Mouse (Mus musculus): ENCODE results near the gene Flt1. TPM values are rescaled to one million over a fixed set of nuclear protein-coding genes. Genes with fewer than 3 reads are reported as not detected.

Flt1 gene
- polyA plus RNA-seq, 1 experiment from 2014 or later, result 6.5 TPM

DNA sequence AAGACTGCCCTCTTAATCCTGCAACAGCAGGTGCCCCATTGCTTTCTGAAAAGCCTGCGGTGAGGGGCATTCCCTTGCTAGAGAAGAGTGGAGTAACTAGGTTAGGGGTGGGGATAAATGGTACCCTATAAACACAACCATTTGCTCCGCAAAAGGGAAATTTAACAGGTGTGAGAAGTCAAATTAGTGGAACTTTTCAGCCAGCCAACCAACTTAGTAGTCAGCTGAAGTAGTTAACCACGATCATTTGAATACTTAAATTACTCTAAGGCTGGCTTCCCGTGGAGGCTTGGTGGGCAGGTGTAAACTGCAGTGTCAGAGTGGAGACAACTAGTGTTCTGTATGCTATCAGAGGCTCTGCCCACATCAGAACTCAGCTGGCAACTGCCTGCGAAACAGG, 28.6 kb downstream of the Flt1 start:
- Histone ChIP-seq H3K27ac (ENCODE audit: low read depth, low read length) (no peak overlapping the region), H3K9me3 (replicated peaks; ENCODE audit: control insufficient read depth, low read length) (no peaks in the 10 kb centered on the region), H3K27me3 (replicated peaks; ENCODE audit: control insufficient read depth, insufficient read depth, low read length) (no peaks in the 10 kb centered on the region), H3K4me3 (ENCODE audit: low read depth, low read length) (no peak overlapping the region), H3K9ac (ENCODE audit: low read length) (no peak overlapping the region), H3K36me3 (ENCODE audit: control insufficient read depth, insufficient read depth, low read length) (no peaks in the 10 kb centered on the region), H3K4me1 (ENCODE audit: control insufficient read depth, insufficient read depth, low read length) (no peaks in the 10 kb centered on the region), H3K4me2 (ENCODE audit: low read length) (no peak overlapping the region)
- DNase-seq (ENCODE audit: low spot score), result no peak
- 17% methylated on average over 5 of the region's 5 CpGs for WGBS
- no peak for ATAC-seq

- Histone ChIP-seq H3K4me2 (ENCODE audit: low read length) (no peak overlapping the region), H3K4me1 (ENCODE audit: control insufficient read depth, insufficient read depth, low read length) (no peaks in the 10 kb centered on the region), H3K27me3 (replicated peaks; ENCODE audit: control insufficient read depth, insufficient read depth, low read length) (no peaks in the 10 kb centered on the region), H3K4me3 (ENCODE audit: low read depth, low read length) (no peak overlapping the region), H3K9ac (ENCODE audit: low read length) (no peak overlapping the region), H3K36me3 (ENCODE audit: control insufficient read depth, insufficient read depth, low read length) (no peaks in the 10 kb centered on the region), H3K27ac (ENCODE audit: low read depth, low read length) (no peak overlapping the region), H3K9me3 (replicated peaks; ENCODE audit: control insufficient read depth, low read length) (no peaks in the 10 kb centered on the region)
- ATAC-seq (no peak), DNase-seq (ENCODE audit: low spot score) (no peak)
- 89% methylated on average over 1 of the region's 1 CpGs for WGBS
Observed at GRCm38 (mm10) chr5:147692622-147693021, 33.2 kb downstream of the Flt1 start.

DNA sequence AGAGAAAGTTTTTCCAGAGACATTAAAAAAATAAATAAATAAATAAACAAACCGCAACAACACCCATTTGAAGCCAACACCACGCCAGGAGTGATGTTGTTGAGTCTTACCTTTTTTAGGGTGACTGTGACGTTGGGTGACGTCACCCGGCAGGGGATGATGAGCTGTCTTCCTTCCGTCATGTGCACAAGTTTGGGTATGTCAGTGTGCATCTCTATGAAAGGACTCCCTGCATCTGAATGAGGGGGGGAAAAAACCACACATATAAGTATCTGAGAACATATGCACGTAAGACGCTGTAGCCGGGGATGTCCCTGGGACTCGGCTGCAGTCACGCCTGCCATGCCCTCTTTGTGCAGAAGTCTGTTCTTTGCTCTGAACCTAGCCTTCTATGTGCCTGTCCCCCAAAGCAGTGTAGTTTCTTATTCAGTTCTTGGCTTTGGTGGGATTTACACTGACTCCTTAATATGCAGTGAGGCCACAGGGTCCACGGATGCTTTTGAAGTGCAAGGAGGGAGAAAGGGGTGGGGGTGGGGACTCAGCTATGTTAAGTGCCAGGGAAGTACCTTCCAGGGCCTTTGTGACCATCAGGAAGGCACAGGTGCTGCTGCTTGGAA, 42.0 kb downstream of the Flt1 start:
- Histone ChIP-seq H3K4me2 (ENCODE audit: low read length) (no peak overlapping the region), H3K9ac (ENCODE audit: low read length) (no peak overlapping the region), H3K36me3 (ENCODE audit: control insufficient read depth, insufficient read depth, low read length) (no peaks in the 10 kb centered on the region), H3K9me3 (replicated peaks; ENCODE audit: control insufficient read depth, low read length) (no peaks in the 10 kb centered on the region), H3K27me3 (replicated peaks; ENCODE audit: control insufficient read depth, insufficient read depth, low read length) (no peaks in the 10 kb centered on the region), H3K4me1 (ENCODE audit: control insufficient read depth, insufficient read depth, low read length) (peaks cover 3% of the 10 kb centered on the region; the same call in 1 of the 2 replicates), H3K4me3 (ENCODE audit: low read depth, low read length) (no peak overlapping the region), H3K27ac (ENCODE audit: low read depth, low read length) (no peak overlapping the region)
- ATAC-seq (no peak), DNase-seq (ENCODE audit: low spot score) (no peak)
- WGBS, result 85% methylated on average over 12 of the region's 12 CpGs

DNA sequence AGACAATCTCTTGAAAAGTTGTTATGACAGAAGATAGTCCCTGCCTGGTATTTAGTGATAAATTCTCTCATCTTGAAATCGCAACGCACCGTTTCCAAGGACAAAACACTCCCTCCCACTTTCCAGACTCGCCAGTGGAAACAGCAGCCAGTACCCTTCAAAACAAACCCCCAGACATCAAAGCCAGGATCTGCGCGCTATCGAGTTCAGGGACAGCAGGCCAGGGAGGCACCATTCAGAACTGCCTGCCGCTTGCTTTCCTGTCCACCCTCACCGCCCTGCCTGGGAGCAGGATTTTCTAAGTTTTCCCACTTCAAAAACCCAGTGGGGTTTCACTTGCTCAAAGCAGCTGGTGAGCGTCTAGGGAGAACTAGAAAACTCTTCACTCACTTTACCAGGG, 44.6 kb downstream of the Flt1 start:
- Histone ChIP-seq H3K36me3 (ENCODE audit: control insufficient read depth, insufficient read depth, low read length) (no peaks in the 10 kb centered on the region), H3K9ac (ENCODE audit: low read length) (no peak overlapping the region), H3K27ac (ENCODE audit: low read depth, low read length) (no peak overlapping the region), H3K27me3 (replicated peaks; ENCODE audit: control insufficient read depth, insufficient read depth, low read length) (no peaks in the 10 kb centered on the region), H3K9me3 (replicated peaks; ENCODE audit: control insufficient read depth, low read length) (no peaks in the 10 kb centered on the region), H3K4me3 (ENCODE audit: low read depth, low read length) (no peak overlapping the region), H3K4me2 (ENCODE audit: low read length) (0 out of 2 replicates have a peak overlapping the region, but pooled peaks have one; percentile 4), H3K4me1 (ENCODE audit: control insufficient read depth, insufficient read depth, low read length) (peaks cover 3% of the 10 kb centered on the region; the same call in 1 of the 2 replicates)
- 22% methylated on average over 10 of the region's 10 CpGs for WGBS
- no peak for ATAC-seq
- peak; percentile 19 for DNase-seq (ENCODE audit: low spot score)

GRCm38 (mm10) chr5:147680711-147681110, 45.1 kb downstream of the Flt1 start:
- Histone ChIP-seq H3K9ac (ENCODE audit: low read length) (no peak overlapping the region), H3K27ac (ENCODE audit: low read depth, low read length) (no peak overlapping the region), H3K27me3 (replicated peaks; ENCODE audit: control insufficient read depth, insufficient read depth, low read length) (no peaks in the 10 kb centered on the region), H3K4me1 (ENCODE audit: control insufficient read depth, insufficient read depth, low read length) (peaks cover 3% of the 10 kb centered on the region; the same call in 1 of the 2 replicates), H3K9me3 (replicated peaks; ENCODE audit: control insufficient read depth, low read length) (no peaks in the 10 kb centered on the region), H3K4me3 (ENCODE audit: low read depth, low read length) (no peak overlapping the region), H3K4me2 (ENCODE audit: low read length) (no peak overlapping the region), H3K36me3 (ENCODE audit: control insufficient read depth, insufficient read depth, low read length) (no peaks in the 10 kb centered on the region)
- ATAC-seq (peak; percentile 10; the same call in 1 of the 2 replicates), DNase-seq (ENCODE audit: low spot score) (peak; percentile 61)
- WGBS, result 53% methylated on average over 5 of the region's 5 CpGs

- WGBS, result 86% methylated on average over 12 of the region's 12 CpGs
- no peak for DNase-seq (ENCODE audit: low spot score)
Observed at GRCm38 (mm10) chr5:147679316-147679715, 46.5 kb downstream of the Flt1 start.

GRCm38 (mm10) chr5:147675791-147676190, 50.0 kb downstream of the Flt1 start:
- Histone ChIP-seq H3K4me3 (ENCODE audit: low read depth, low read length) (no peak overlapping the region), H3K27me3 (replicated peaks; ENCODE audit: control insufficient read depth, insufficient read depth, low read length) (no peaks in the 10 kb centered on the region), H3K4me1 (ENCODE audit: control insufficient read depth, insufficient read depth, low read length) (no peaks in the 10 kb centered on the region), H3K4me2 (ENCODE audit: low read length) (no peak overlapping the region), H3K36me3 (ENCODE audit: control insufficient read depth, insufficient read depth, low read length) (no peaks in the 10 kb centered on the region), H3K9ac (ENCODE audit: low read length) (no peak overlapping the region), H3K9me3 (replicated peaks; ENCODE audit: control insufficient read depth, low read length) (no peaks in the 10 kb centered on the region), H3K27ac (ENCODE audit: low read depth, low read length) (no peak overlapping the region)
- ATAC-seq (no peak), DNase-seq (ENCODE audit: low spot score) (no peak)
- 22% methylated on average over 5 of the region's 5 CpGs for WGBS

More at GRCm38 (mm10) chr5:147679316-147679715, 46.5 kb downstream of the Flt1 start:
- Histone ChIP-seq H3K27me3 (replicated peaks; ENCODE audit: control insufficient read depth, insufficient read depth, low read length) (no peaks in the 10 kb centered on the region), H3K36me3 (ENCODE audit: control insufficient read depth, insufficient read depth, low read length) (no peaks in the 10 kb centered on the region), H3K4me2 (ENCODE audit: low read length) (no peak overlapping the region), H3K9me3 (replicated peaks; ENCODE audit: control insufficient read depth, low read length) (no peaks in the 10 kb centered on the region), H3K4me1 (ENCODE audit: control insufficient read depth, insufficient read depth, low read length) (peaks cover 3% of the 10 kb centered on the region; the same call in 1 of the 2 replicates), H3K4me3 (ENCODE audit: low read depth, low read length) (no peak overlapping the region), H3K27ac (ENCODE audit: low read depth, low read length) (no peak overlapping the region), H3K9ac (ENCODE audit: low read length) (no peak overlapping the region)
- ATAC-seq, result no peak

DNA sequence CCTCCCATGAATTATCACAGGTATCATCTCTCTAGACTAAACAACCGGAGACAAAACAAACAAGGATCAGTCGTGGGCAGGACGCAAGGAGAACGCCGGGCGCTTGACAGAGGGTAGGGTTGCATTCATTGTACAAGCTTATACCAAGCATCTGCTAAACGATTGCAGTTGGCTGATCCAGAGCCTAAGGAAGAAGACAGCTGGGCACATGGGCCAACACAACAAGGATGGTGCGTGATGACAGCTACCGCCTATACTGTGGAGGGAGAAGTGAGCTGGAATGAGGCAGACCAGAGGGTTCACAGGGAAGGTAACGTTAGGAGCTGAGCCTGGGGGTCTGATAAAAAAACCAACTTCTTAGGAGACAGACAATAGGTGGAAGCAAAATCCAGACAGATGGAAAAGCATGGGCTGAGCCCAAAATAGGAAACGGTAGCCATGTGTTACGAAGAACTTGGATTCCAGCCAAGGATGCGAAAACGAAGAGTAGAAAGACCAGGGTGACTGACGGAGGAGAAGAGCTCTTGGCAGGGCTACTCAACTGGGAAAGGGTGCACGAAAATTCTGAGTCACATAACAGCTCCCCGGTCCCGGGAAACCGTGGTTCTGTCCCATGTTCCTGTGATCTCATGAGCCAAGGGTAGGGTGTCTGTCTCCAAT, 53.9 kb downstream of the Flt1 start:
- WGBS, result 78% methylated on average over 19 of the region's 19 CpGs
- peak; percentile 65 for DNase-seq (ENCODE audit: low spot score)
- H3K27ac ChIP-seq (ENCODE audit: low read depth, low read length), result no peak overlapping the region

More for the DNA sequence above, 53.9 kb downstream of the Flt1 start:
- ATAC-seq, result peak; percentile 61; the same call in 1 of the 2 replicates
- H3K9me3 ChIP-seq (replicated peaks; ENCODE audit: control insufficient read depth, low read length), result no peaks in the 10 kb centered on the region
- H3K36me3 ChIP-seq (ENCODE audit: control insufficient read depth, insufficient read depth, low read length), result no peaks in the 10 kb centered on the region
- no peak overlapping the region for H3K4me3 ChIP-seq (ENCODE audit: low read depth, low read length)
- H3K4me2 ChIP-seq (ENCODE audit: low read length), result no peak overlapping the region
- H3K9ac ChIP-seq (ENCODE audit: low read length), result no peak overlapping the region
- no peaks in the 10 kb centered on the region for H3K27me3 ChIP-seq (replicated peaks; ENCODE audit: control insufficient read depth, insufficient read depth, low read length)
- no peaks in the 10 kb centered on the region for H3K4me1 ChIP-seq (ENCODE audit: control insufficient read depth, insufficient read depth, low read length)

Data from forebrain, embryonic 14.5 days (tissue).